Mouse (Mus musculus) ES-E14 (cell line): ENCODE results near the gene Trpm7.

ENCODE experiments used
- CHD2 ChIP-seq: IDR thresholded peaks from 2 replicates; pipeline ENCODE4 v1.6.1; 2014; ENCODE audit warnings: mild to moderate bottlenecking, low read depth, low read length, inconsistent platforms
- HCFC1 ChIP-seq: IDR thresholded peaks from 2 replicates; pipeline ENCODE4 v1.6.1; 2012; ENCODE audit warnings: low read length, inconsistent platforms, borderline replicate concordance; ENCODE audit not compliant: insufficient read depth
- MAFK ChIP-seq: IDR thresholded peaks from 2 replicates; pipeline ENCODE4 v1.6.1; 2014; ENCODE audit warnings: mild to moderate bottlenecking, low read depth, low read length, inconsistent platforms; ENCODE audit not compliant: insufficient read depth
- ZNF384 ChIP-seq: IDR thresholded peaks from 2 replicates; pipeline ENCODE4 v1.6.1; 2012; ENCODE audit warnings: low read depth, low read length, inconsistent platforms

DNA sequence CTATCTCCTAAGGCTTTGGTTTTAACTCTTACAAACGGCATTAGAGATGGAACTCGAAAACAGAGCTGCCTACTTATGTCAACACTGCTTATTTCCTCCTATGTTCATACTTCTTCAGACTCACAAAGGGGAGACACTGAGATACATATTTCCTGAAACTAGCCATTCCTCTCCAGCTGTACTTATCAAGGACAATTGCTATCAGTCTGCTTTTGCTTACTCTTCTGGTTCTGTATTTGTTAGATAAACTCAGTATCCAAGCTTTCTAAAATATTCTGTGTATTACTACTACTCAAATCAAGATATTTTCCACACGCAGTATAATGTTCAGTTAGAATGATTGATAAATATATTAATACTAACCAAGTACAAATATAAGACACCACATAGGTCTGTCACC lies 74.0 kb downstream of the Trpm7 start:
- TF ChIP-seq CHD2, result no peak
- TF ChIP-seq HCFC1, result no peak
- no peak for TF ChIP-seq MAFK
- TF ChIP-seq ZNF384, result no peak
